Mouse (Mus musculus) neural tube, embryonic 13.5 days (tissue): ENCODE measurements around the gene Clec9a. TPM values are rescaled to one million over a fixed set of nuclear protein-coding genes. Genes with fewer than 3 reads are reported as not detected.
A peak's percentile ranks its signal among the peaks of the same experiment; 100 is the strongest.

Experiments used
- ATAC-seq: fragments of 200-750 bp; cut with Nextera tagmentation; 2 replicates; pipeline ENCODE4 v1.8.0; 2017; ENCODE audit warnings: low read depth, mild to moderate bottlenecking, moderate TSS enrichment, moderate library complexity
- H3K27ac ChIP-seq: fragments of 300-500 bp; sonication (generic); replicated peaks from 2 replicates; pipeline ENCODE4 v1.5.1; 2015; ENCODE audit warnings: moderate library complexity, mild to moderate bottlenecking, inconsistent platforms
- H3K27me3 ChIP-seq: fragments of 300-500 bp; sonication (generic); 2 replicates; pipeline ENCODE4 v1.6.1; 2015; ENCODE audit warnings: mild to moderate bottlenecking, inconsistent platforms
- H3K36me3 ChIP-seq: fragments of 300-500 bp; sonication (generic); 2 replicates; pipeline ENCODE4 v1.6.1; 2015; ENCODE audit warnings: mild to moderate bottlenecking, inconsistent platforms
- H3K4me1 ChIP-seq: fragments of 300-500 bp; sonication (generic); replicated peaks from 2 replicates; pipeline ENCODE4 v1.6.1; 2015; ENCODE audit warnings: inconsistent platforms
- H3K4me2 ChIP-seq: fragments of 300-500 bp; sonication (generic); 2 replicates; pipeline ENCODE4 v1.6.1; 2015; ENCODE audit warnings: inconsistent platforms, mild to moderate bottlenecking, moderate library complexity
- H3K4me3 ChIP-seq: fragments of 300-500 bp; sonication (generic); 2 replicates; pipeline ENCODE4 v1.5.1; 2015; ENCODE audit warnings: mild to moderate bottlenecking, inconsistent platforms
- H3K9ac ChIP-seq: fragments of 300-500 bp; sonication (generic); 2 replicates; pipeline ENCODE4 v1.6.1; 2015; ENCODE audit warnings: moderate library complexity, mild to moderate bottlenecking, inconsistent platforms
- H3K9me3 ChIP-seq: fragments of 300-500 bp; sonication (generic); 2 replicates; pipeline ENCODE4 v1.6.1; 2016; ENCODE audit warnings: inconsistent platforms
- WGBS: fragments of 180-500 bp; shearing (Covaris S2); methylation state at CpG from one replicate; pipeline ENCODE4 v1.1.7; 2015; 5-methylcytosine and 5-hydroxymethylcytosine counted together
- polyA plus RNA-seq: library from polyadenylated mRNA; unstranded; fragments of >200 nt; fragmentation: Nextera tagmentation; extraction: Ambion mirVana; gene quantifications from 2 replicates; pipeline ENCODE4 v1.2.1, GENCODE M21; 2015

The Clec9a gene
- polyA plus RNA-seq, 1 experiment from 2014 or later: 0.25 TPM

DNA sequence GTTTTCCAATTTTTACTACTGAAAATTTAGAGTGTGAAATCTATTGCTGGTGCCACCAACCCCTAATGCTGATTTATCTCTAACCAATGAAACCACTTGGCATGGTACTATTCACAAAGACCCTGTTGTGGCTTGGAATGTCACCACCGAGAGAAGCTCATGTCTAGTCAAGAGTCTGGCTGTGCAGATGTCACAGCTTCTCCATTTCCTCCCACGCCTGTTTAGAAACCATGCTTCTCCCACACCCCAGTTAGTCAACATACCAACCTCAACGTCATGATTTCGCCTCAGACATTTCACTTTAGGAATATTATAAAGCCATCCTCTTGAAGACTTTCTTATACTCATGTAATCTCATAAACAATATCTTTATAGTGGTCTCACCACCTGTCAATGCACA, 18.6 kb downstream of the Clec9a start:
- H3K4me1 ChIP-seq: peaks cover 12% of the 10 kb centered on the region; the same call in 1 of the 2 replicates
- H3K27me3 ChIP-seq: no peaks in the 10 kb centered on the region
- no peak for ATAC-seq
- no peaks in the 10 kb centered on the region for H3K9me3 ChIP-seq
- 82% methylated on average over 4 of the region's 4 CpGs for WGBS
- H3K9ac ChIP-seq: no peak overlapping the region
- no peak overlapping the region for H3K4me3 ChIP-seq
- no peak overlapping the region for H3K27ac ChIP-seq
- H3K36me3 ChIP-seq: no peaks in the 10 kb centered on the region
- no peak overlapping the region for H3K4me2 ChIP-seq

DNA sequence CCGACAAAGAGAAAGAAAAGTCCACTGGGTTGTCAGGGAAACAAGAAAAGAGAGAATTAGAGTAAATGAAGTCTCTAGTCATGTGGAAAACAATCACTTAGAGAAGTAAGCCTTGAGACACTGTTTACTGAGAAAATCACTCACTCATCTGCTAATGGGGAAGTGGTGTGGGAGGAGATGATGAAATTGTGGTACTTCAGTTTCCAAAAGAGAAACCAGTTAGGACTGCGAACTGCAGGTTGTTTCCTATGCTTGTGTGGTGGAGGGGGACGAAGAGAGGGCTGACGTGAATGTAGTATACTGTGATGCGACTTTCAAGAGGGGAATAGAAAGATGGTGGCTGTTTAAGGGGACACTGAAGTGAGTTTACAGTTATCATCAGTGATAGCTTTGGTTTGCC, 25.6 kb downstream of the Clec9a start:
- WGBS: 56% methylated on average over 5 of the region's 5 CpGs
- no peaks in the 10 kb centered on the region for H3K27me3 ChIP-seq
- H3K4me1 ChIP-seq: no peaks in the 10 kb centered on the region
- no peak overlapping the region for H3K4me3 ChIP-seq
- H3K27ac ChIP-seq: no peak overlapping the region
- no peak for ATAC-seq
- no peak overlapping the region for H3K9ac ChIP-seq
- H3K36me3 ChIP-seq: no peaks in the 10 kb centered on the region
- no peaks in the 10 kb centered on the region for H3K9me3 ChIP-seq
- no peak overlapping the region for H3K4me2 ChIP-seq

DNA sequence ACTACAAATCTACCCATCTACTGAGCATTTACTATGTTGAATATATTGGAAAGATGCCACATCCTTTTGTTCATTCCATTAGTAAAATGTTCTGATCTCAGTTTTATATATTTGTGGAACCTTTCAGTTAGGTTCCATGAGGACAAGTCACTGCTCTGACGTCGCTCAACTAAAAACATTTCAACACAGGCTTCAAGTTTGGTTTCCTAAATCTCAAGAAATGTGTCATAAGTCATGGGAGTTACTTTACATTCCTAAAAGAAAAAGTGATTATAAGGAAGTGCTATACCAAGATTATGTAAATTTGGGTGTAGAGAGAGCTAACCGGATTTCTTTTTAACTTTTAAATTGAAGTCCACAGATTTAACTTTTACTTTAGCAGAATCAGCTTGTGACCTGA, 27.4 kb downstream of the Clec9a start:
- H3K9ac ChIP-seq: no peak overlapping the region
- no peaks in the 10 kb centered on the region for H3K27me3 ChIP-seq
- H3K4me3 ChIP-seq: no peak overlapping the region
- no peak for ATAC-seq
- H3K9me3 ChIP-seq: no peaks in the 10 kb centered on the region
- no peaks in the 10 kb centered on the region for H3K4me1 ChIP-seq
- no peak overlapping the region for H3K4me2 ChIP-seq
- 91% methylated on average over 3 of the region's 3 CpGs for WGBS
- H3K27ac ChIP-seq: no peak overlapping the region
- no peaks in the 10 kb centered on the region for H3K36me3 ChIP-seq

- 85% methylated on average over 2 of the region's 2 CpGs for WGBS
- no peak overlapping the region for H3K4me3 ChIP-seq
Measured at GRCm38 (mm10) chr6:129438033-129438432, 29.4 kb downstream of the Clec9a start.

DNA sequence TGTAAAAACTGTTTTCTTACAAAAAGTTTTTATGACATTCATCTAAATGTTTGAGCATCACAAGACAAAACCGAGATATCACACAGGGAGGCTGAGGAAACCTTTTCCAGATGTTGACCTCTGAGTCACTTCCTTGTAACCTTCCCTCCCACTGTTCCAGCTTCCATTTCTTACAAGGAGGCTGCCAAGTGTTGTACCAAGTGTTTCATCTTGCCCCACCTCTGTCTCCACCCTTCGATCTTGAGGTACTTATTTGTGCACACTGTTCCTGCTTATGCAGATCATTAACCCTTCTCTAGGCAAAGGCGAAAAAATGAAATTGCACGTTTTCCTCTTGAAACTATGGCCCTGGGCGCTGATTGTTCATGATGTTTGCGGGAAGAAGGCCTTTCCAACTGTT, 41.1 kb downstream of the Clec9a start:
- H3K27me3 ChIP-seq: no peaks in the 10 kb centered on the region
- no peaks in the 10 kb centered on the region for H3K36me3 ChIP-seq
- no peaks in the 10 kb centered on the region for H3K4me1 ChIP-seq
- H3K27ac ChIP-seq: no peak overlapping the region
- 84% methylated on average over 6 of the region's 6 CpGs for WGBS
- no peaks in the 10 kb centered on the region for H3K9me3 ChIP-seq
- no peak overlapping the region for H3K4me3 ChIP-seq
- no peak overlapping the region for H3K9ac ChIP-seq
- H3K4me2 ChIP-seq: no peak overlapping the region
- no peak for ATAC-seq

More at GRCm38 (mm10) chr6:129438033-129438432, 29.4 kb downstream of the Clec9a start:
- H3K27me3 ChIP-seq: no peaks in the 10 kb centered on the region
- no peaks in the 10 kb centered on the region for H3K36me3 ChIP-seq
- H3K4me2 ChIP-seq: no peak overlapping the region
- no peak overlapping the region for H3K9ac ChIP-seq
- no peak for ATAC-seq
- H3K27ac ChIP-seq: no peak overlapping the region
- no peaks in the 10 kb centered on the region for H3K4me1 ChIP-seq
- no peaks in the 10 kb centered on the region for H3K9me3 ChIP-seq

- WGBS: 59% methylated on average over 13 of the region's 13 CpGs
Measured at GRCm38 (mm10) chr6:129451411-129452039, 42.9 kb downstream of the Clec9a start, which contains the start of gene Clec1a. Gene Clec1a (minus strand): TSS chr6:129452000.

GRCm38 (mm10) chr6:129471386-129471785, 62.7 kb downstream of the Clec9a start:
- Histone ChIP-seq H3K27ac (no peak overlapping the region), H3K36me3 (no peaks in the 10 kb centered on the region), H3K9ac (no peak overlapping the region), H3K4me3 (no peak overlapping the region), H3K4me2 (no peak overlapping the region), H3K9me3 (no peaks in the 10 kb centered on the region), H3K27me3 (no peaks in the 10 kb centered on the region), H3K4me1 (no peaks in the 10 kb centered on the region)
- WGBS: 90% methylated on average over 6 of the region's 6 CpGs
- ATAC-seq: no peak

More at GRCm38 (mm10) chr6:129451411-129452039, 42.9 kb downstream of the Clec9a start, which contains the start of gene Clec1a:
- Histone ChIP-seq H3K27ac (no peak within 1 kb of the TSS; the same call in 1 of the 2 replicates), H3K4me2 (no peak within 1 kb of the TSS; the same call in 1 of the 2 replicates), H3K9ac (0 out of 2 replicates have a peak within 1 kb of the TSS, but pooled peaks have one; percentile 17), H3K4me3 (no peak within 1 kb of the TSS), H3K36me3 (no peaks in the 10 kb centered on the region), H3K27me3 (no peaks in the 10 kb centered on the region), H3K4me1 (no peaks in the 10 kb centered on the region), H3K9me3 (no peaks in the 10 kb centered on the region)
- ATAC-seq: no peak

DNA sequence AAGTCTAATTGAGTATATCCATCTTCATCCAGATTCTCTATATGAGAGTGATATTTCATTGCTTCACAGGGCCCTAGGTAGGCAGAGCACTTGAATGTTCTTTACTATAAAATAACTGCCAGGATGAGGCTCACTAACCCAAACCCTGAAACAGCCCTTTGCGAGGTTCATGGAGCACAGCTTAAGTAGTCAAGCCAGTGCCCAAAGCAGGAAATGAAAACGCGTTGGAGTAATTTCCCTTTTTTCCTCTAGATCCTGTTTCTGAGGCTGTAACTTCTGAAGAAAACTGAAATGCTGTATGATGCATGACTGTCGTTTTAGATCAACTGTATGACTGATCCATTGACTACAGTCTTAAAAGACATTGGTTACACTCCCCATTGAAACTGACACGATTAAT, 64.0 kb downstream of the Clec9a start:
- no peak overlapping the region for H3K9ac ChIP-seq
- 80% methylated on average over 5 of the region's 5 CpGs for WGBS
- H3K27me3 ChIP-seq: no peaks in the 10 kb centered on the region
- ATAC-seq: no peak
- no peak overlapping the region for H3K27ac ChIP-seq
- H3K4me1 ChIP-seq: peaks cover 1% of the 10 kb centered on the region; the same call in 1 of the 2 replicates
- no peaks in the 10 kb centered on the region for H3K9me3 ChIP-seq
- H3K4me3 ChIP-seq: no peak overlapping the region
- no peaks in the 10 kb centered on the region for H3K36me3 ChIP-seq
- no peak overlapping the region for H3K4me2 ChIP-seq

Other genes with a start within 250 kb of the Clec9a start
- not detected in 2 replicates for gene Clec2d, start 228.2 kb upstream of the Clec9a start, polyA plus RNA-seq
- not detected in 2 replicates for gene Cd69, start 133.4 kb upstream of the Clec9a start, polyA plus RNA-seq
- not detected in 2 replicates for gene 4922502D21Rik, start 77.1 kb upstream of the Clec9a start, polyA plus RNA-seq
- gene Clec12a, start 66.2 kb upstream of the Clec9a start, polyA plus RNA-seq: 0.50 and 0.58 TPM in 2 replicates
- gene Clec12b, start 23.0 kb upstream of the Clec9a start, polyA plus RNA-seq: not detected in 2 replicates
- 2.0 and 3.0 TPM in 2 replicates for gene Clec1b, start 11.6 kb upstream of the Clec9a start, polyA plus RNA-seq
- gene Clec1a, start 43.1 kb downstream of the Clec9a start, polyA plus RNA-seq: 1.4 and 3.0 TPM in 2 replicates
- 0.06 TPM in 1 of 2 replicates, not detected in the other for gene Olr1, start 98.3 kb downstream of the Clec9a start, polyA plus RNA-seq
- 0.11 and 0.37 TPM in 2 replicates for gene Tmem52b, start 103.7 kb downstream of the Clec9a start, polyA plus RNA-seq
- gene Gabarapl1, start 124.3 kb downstream of the Clec9a start, polyA plus RNA-seq: 173 and 185 TPM in 2 replicates
- not detected in 2 replicates for gene Klre1, start 169.0 kb downstream of the Clec9a start, polyA plus RNA-seq
- gene Klrd1, start 182.9 kb downstream of the Clec9a start, polyA plus RNA-seq: not detected in 2 replicates
- gene Klrk1, start 215.0 kb downstream of the Clec9a start, polyA plus RNA-seq: 0.18 and 0.25 TPM in 2 replicates
- gene Klrc3, start 234.5 kb downstream of the Clec9a start, polyA plus RNA-seq: not detected in 2 replicates